Mouse (Mus musculus) myocyte (in vitro differentiated cells): ENCODE results near the gene Nlrp3.

Experiments used
- MAX ChIP-seq: IDR thresholded peaks from one replicate; pipeline ENCODE4 v1.6.1; 2011; ENCODE audit warnings: low read depth, mild to moderate bottlenecking, control low read depth
- TCF12 ChIP-seq: IDR thresholded peaks from one replicate; pipeline ENCODE4 v1.6.1; 2011; ENCODE audit warnings: mild to moderate bottlenecking, control low read depth; ENCODE audit not compliant: poor library complexity, insufficient read depth, severe bottlenecking

DNA sequence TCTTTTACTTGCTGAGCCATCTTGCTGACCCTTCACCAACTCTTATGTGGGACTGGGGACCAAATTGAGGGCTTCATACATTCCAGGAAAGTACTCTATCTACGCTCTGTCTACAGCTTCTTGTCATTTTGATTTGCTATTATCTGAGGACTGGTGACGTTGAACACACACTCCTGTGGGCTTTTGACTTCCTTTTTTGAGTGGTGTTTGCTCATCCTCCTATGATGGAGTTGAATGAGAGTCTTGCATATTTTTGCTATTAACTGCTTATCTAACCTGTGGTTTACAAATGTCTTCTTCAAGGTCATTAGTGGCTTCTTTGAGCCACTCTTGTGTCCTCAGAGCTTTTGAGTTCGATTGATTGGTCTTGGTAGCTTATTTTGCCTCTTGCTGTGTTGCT lies 1.2 kb upstream of the Nlrp3 start:
- TF ChIP-seq MAX (no peak), TCF12 (no peak)
